Mouse (Mus musculus) cerebellum, adult 11-12 months (tissue): Measurements from ENCODE around the gene Btbd9.
"Not testable (repeated sequence)": the region's sequence is repeated elsewhere in the genome, so short reads cannot be mapped to it uniquely, and the experiment has no call there.

ENCODE experiments used
- DNase-seq: peaks from one replicate; pipeline ENCODE4 v3.0.0; 2022

The Btbd9 gene

DNA sequence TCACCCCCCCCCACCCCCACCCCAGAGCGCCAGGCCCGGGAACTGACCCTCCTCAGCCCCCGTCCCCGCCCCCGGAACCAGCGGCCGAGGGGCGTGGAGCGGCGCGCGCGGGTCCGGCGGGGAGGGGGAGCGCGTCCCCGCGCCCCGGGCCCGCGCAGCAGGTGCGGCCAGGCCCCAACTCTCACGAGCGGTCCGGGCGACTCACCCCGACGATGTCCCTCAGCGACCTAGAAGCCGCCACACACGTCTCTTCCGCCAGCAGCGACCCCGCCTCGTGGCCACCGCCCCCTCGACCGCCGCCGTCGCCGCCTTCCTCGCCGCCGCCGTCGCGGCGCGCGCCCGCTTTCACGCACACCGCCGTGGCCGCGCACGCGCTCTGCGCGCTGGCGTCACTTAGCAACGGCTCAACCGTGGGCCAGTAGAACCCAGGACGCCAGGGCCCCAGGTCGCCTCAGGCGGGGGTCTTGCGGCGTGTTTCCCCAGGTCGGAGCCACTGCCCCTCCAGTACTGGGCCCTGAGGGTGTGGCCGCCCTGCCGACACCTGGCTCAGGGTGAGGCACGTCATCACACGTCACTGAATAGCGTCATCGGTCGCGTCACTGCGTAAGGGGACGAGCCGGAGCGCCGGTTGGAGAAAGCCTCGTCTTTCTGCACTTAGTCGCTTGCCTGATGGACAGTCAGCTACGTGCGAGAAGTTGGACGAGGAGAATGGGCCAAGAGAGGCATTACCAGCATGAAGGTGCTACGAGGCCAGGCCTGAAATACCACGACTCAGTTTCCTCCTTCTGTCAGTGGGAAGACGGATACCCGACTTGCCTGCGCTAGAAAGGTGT lies at the start of gene Btbd9:
Btbd9 (minus strand) TSS at position 548 of the 833 bp plus-strand sequence.
- peak; percentile 94 for DNase-seq

DNA sequence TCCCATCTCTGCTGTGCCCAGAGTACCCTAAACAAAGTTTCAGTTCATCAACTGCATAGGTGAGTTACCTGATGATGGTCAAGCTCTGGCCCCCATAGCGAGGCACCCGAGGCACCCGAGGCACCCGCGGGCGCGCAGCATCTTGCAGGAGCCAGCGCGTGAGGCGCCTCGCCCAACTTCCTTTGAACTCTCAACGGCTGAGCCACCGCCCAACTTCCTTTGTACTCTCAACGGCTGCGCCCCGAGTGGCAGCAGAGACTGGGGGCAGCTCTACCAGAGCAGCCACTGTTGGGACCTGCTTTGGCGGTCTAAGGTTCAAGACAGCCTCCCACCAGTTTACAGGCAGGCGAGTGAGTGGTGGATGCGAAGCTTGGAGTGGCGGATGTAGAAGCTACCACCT lies 47.8 kb upstream of the Btbd9 start, which contains the start of gene Dnah8:
Dnah8 (plus strand) TSS at position 223 of the 400 bp plus-strand sequence.
- not testable (repeated sequence) for DNase-seq

DNA sequence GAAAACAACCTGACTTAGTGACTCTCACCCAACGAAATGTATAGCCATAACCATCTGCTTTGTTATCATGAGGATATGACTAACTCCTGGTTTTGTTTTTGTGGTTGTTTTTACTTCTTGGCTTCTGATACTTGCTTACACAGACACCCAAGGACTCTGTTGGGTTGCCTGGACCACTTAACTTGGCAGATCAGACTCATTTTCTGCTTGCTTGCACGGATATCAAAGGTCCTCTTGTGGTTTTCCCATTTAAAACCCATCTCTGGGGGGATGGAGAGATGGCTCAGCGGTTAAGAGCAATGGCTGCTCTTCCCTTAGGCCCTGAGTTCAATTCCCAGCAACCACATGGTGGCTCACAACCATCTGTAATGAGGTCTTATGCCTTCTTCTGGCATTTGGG lies 46.9 kb upstream of the Btbd9 start:
- DNase-seq, result no peak

DNA sequence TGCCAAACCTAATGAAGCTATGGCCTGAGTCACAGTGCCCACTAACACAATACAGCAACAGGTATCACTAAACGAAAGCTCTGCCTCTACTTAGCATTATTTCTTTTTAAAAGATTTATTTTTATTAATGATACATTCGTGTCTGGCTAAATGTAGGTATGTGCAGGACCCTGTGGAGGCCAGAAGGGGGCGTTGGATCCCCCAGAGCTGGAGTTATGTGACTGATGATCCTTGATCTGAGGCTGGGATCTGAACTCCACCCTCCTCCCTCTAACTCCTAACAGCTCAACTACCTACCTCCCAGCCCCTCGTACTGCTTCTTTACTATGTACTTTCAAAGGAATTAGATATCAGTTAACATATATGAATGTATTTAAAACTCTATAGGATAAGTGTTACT lies 45.2 kb upstream of the Btbd9 start:
- no peak for DNase-seq

DNA sequence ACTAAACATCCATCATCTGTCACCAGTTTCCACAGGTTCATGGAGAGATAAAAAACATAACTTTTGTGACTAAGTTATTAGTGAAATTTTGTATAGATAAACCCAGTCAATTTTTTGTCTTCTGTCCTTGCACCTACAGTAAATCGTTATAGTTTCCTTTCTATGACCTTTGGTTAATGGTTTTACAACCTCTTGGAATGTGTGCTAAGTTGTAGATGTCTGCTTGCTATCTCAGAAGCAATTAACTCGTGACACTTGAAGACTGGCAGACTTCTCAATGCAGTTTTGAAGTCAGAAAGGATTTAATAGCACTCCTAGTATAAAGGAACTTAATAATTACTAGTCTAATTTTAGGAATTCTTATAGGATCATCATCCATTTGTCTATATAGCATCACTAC lies 44.3 kb upstream of the Btbd9 start:
- DNase-seq, result no peak

DNA sequence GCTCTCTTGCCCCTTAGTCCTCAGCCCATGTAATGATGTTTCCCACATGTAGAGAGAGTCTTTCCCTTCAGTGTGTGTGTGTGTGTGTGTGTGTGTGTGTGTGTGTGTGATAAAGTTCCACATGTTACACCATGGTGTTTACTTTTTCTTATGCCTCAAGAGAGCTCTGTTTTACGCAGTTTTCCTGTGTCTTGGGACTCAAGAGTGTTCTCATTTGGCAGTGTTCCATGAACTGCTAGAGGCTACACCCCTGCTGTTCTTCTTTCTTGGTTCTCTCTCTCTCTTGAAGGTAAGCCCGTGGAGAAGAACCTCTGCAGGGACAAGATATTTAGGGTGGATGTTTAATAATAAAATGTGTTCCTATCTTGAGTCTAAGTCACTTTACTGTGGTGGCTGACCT lies 42.9 kb upstream of the Btbd9 start:
- no peak for DNase-seq

DNA sequence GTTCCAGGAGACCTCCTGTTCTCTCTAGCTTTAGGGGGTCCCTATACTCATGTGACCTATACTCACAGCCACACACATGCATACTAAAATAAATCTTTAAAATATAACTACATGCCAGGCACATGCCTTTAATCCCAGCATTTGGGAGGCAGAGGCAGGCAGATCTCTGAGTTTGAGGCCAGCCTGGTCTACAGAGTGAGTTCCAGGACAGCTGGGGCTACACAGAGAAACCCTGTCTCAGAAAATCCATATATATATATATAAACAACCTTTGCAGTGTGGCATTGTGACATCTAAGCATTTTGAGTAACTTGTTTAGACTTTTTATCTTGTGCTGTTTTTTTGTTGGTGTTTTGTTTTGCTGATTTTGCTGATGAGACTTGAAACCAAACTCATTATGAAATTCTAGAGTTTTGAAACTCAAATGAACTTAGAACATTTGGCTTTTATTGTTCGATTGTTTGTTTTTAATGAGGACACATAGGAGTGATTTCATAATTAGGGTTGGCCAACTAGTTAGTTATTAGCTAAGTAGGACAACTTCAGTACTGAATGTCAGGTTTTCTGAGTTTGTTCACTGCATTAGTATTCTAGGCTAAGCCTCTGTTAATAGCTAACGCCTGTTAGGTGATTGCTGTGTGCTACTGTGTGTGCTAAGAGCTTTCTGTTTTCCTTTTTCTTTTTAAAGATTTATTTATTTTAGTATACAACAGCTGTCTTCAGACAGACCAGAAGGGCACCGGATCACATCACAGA lies 42.0 kb upstream of the Btbd9 start:
- DNase-seq, result no peak

DNA sequence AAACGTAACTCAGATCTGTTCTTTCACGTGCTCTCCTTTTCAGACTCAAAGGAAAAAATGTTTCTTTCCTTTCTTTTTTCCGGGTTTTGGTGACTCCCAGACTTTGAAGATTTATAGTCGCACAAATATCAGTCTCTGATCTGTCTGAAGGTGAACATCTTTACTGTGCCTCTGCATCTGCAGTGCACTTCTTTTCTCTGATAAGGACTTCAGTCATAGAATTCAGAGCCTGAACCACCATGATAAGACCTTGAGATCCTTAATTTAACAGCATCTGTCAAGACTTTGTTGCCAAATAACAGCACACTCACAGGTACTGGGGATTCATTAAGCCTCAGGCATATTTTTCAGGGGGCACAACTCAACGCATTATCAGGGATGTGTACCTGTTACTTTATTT lies 39.9 kb upstream of the Btbd9 start:
- DNase-seq, result no peak

DNA sequence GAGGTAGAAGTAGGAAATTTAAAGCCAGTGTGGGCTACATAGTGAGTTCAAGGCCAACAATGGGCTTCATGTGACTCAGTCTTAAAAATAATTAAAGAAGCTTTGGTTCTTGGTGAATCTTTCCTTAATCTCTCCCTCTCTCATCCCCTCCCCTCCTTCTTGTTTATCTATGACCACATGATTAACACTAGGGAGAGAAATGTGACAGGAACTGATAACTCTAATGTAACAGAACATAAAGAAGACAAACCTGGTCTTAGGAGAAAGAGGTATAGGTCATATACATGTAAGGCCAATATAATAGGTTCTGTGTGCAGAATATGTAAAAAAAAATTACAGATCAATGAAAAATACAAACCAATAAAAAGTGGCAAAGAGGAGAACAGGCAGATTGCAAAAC lies 37.1 kb upstream of the Btbd9 start:
- DNase-seq, result no peak

DNA sequence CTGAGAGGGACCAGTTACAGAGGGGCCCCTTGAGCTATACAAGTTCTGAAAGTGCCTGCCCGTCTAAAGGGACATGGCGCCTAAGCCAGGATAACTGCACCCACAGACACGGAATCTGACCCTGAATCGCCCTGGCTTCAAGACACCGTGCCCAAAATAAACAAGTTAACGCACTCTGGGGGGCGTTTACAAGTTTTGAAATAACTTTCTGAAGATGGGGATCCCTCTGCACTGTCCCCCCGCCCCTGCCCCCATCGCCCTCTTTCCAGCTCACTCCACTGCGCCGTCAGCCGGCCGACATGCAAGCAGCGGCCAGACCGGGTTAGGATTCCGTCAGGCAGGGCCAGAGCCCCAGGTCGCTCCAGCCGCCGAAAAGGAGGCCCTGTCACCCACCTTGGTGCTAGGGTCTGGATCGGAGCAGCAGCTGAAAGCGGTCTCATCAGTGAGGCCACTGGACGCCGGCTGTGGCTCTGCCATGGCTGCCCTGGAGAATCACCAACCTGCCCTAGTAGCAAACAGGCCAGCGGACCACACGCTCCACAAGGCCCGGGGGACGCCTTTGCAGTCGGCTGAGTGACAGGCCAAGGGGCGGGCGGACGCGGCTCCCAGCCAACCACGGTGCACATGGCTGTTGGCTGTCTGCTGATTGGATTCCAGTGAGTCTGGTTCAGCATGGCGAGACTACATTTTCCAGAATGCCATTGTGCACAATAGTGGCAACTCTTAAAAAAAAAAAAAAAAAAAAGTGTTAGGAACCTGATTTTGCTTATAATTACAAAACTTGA lies 36.0 kb upstream of the Btbd9 start:
- DNase-seq, result peak; percentile 100

DNA sequence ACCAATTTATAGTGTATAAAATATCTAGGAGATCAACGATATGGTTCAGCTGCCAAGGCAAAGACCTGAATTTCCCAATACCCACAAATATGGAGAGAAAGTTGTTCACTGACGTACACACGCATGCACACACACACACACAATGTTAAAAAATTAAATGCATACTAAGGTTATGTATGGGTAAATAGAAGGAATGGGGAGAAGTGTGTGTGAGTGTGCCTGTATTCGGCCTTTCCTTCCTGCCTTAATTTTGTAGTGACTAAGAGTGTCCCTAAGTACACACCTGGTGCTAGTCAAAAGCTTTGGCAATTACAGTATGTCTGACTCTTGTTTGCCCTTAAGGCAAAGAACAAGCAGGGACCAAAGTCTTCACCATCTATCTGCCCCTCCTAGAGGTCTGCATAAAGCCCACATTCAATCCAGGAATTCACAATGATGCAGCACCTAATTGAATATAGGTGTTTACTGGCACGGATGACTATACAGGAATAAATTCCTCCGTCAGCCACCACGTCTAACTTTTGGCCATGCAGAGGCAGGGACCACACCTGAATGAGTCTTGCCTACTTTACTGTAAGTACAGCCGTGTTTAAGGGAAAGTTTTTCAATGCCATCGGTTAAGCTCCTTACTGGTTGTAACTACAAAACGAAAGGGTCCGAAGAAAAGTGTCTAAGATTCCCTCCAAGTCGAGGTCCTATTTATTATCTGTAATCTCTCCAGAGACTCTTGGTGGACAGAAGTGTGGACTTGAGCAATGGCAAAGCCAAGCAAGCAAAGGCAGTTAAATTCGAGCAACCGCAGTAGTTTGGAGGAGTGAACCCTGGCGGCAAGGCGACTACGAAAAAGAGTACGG lies 35.2 kb upstream of the Btbd9 start:
- DNase-seq, result no peak

DNA sequence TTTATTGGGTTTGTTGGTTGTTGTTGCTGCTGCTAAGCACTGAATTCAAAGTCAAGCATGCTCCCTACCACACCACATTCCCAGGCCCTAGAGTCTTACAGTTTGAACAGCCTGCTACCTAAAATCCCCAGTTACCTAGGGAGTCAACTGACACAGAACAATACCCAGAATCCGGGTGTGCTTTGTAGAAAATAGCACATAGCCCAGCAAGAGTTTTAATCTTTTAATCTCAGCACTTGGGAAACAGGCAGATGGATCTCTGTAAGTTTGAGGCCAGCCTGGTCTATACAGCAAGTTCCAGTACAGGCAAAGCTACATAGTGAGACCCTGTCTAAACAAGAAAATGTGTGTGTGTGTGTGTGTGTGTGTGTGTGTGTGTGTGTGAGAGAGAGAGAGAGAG lies 34.5 kb upstream of the Btbd9 start:
- no peak for DNase-seq

DNA sequence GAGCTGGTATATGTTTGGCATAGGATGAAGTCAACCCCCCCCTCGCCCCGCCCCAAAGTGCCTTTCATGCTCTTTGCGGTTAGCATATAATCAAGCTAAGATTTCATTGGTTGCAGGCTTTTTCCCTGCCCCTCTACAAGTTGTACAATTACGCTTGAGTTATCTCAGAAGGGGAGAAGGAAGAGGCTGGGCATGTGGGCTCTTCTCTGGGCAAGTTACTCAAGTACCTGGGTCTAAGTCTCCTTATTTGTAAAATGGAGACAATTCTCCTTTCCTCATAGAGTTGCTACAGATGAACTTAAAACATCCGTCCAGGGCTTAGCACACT lies 33.7 kb upstream of the Btbd9 start:
- no peak for DNase-seq

DNA sequence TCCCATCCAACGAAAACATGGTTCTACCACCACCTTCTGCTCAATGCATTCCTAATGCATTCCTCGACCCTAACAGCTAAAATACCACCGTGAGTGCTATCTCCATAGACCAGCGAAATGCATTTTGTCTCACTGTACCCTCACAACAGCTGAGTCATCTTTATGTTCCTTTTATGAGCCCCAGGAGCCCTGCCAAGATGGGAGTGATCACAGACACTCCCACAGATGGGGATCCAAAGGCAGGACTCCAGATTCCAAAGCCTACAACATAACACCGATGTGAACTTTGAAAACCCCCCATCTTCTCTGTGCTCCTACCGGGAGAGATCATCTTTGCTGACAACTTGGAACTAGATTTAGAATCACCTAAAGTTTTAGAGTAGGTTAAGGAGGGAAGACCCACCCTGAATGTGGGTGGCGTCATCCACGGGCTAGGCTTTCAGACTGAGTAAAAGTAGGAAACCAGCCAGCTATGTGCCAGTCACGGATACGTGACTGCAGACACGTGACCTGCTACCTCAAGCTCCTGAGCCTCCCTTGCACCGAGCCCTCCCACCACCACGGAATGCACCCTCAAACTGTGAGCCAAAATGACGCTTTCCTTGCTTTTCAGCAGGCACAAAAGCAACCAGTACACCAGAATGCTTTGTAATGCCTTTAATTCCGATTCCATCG lies 33.2 kb upstream of the Btbd9 start:
- peak; percentile 35 for DNase-seq

DNA sequence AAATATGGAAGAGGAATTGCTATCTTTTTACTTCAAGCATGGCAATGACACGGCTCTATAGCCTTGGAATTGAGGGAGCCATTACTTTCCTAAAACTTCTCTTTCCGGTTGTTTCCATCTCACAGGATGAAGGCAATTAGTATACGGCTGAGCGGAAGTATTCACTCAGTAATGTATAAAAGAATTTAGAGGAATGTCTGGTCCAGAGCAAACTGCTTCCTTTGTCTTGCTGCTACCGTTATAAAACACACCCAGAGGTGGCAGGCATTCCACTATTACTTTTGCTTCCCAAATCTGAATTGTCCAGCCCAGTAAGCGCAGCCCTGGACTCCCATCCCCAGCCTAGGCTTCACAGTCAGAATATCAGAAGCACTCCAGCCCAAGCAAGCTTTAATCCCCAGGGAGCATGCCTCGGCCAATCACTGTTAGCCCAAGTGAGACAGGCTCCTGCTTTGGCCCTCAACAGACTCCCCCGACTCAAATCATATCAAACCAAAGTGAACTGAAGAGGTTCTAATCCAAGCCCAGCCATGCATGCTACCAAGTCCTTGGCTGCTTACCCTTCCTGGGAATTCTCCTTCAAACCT lies 31.7 kb upstream of the Btbd9 start:
- DNase-seq, result no peak

DNA sequence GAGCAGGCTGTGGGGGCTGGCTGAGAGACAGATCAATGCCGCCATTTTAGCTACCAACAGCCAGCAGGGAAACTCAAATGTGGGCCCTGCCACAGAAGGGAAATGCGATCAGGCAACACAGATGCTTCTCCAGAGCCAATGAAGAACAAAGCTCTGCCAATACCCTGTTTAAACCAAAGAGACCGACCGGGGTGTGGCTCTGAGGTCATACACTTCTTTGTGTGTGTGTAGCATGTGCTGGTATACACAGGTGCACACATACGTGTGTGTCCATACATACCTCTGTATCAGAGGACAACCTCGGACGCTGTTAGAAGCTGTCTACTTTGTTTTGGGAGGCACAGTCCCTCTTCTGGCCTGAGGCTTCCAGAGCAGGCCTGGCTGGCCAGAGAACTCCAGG lies 31.0 kb upstream of the Btbd9 start:
- no peak for DNase-seq

DNA sequence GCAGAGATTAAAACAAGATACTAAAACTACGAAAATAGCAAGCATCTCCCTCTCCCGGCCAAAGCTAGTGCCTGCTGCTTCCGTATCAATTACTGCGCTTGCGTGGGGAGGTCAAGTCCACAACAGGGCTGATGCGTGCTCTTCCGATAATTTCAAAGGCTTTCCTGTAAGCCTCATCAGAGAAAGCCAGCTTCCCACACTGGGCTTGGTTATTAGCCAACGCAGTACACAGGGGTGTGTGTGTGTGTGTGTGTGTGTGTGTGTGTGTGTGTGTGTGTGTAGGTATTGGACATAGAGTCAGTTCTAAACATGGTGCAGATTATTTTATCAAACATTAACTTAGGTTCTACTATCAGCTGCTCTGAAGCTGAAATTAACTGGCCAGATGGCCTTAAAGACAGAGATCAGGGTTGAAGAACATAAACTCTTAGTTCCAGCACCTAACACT lies 30.4 kb upstream of the Btbd9 start:
- DNase-seq, result no peak

DNA sequence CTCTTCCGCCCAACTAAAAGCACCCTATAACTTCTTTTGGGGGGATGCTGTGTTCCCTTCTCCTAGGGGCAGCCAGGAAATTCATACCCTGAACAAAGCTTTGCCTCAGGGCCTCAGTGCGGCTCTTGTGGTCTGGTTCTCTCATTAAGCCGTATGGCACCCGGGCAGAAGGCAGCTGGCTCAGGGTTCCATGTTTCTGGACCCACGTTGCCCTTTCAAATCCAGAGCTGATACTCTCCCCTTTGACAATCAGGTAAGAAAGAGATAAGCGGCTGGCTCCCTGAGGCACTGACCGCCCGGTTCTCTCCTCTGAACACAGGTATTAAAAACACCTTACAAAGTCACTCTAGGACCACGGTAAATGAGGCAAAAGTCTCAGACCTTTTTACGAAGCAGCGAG lies 29.9 kb upstream of the Btbd9 start:
- no peak for DNase-seq

DNA sequence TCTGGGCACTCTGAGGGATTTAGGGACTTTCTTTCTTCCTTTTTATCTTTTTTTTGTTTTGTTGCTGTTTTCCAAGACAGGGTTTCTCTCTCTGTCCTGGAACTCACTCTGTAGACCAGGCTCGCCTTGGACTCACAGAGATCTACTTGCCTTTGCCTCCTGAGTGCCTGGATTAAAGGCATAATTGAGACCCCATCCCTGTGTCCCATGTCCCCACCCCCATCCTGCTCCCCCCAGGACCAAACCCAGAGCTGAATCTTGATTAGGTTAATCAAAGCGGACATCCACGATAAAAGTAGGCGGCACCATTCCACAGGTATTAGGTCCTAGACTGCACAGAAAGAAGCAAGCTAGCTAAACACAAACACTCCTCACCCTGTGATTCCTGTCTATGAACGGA lies 28.7 kb upstream of the Btbd9 start:
- peak; percentile 1 for DNase-seq

DNA sequence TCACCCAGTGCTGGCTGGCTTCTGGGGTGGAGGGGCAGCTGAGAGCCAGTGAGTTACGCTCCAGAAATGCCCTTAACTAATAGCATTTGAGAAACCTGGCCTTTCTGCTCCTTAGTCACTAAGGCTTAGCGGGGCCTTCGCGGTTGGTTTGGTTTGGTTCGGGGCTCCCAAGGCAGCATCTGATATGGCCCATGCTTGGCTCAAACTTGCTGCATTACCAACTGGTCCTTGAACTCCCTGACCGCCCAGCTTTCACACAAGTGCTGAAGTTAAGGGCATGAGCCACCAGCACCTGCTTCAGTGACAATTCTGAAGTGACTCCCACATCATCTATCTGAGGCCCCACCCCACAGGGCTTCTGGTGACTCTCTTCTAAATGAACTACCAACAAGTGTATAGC lies 28.0 kb upstream of the Btbd9 start:
- peak; percentile 3 for DNase-seq

DNA sequence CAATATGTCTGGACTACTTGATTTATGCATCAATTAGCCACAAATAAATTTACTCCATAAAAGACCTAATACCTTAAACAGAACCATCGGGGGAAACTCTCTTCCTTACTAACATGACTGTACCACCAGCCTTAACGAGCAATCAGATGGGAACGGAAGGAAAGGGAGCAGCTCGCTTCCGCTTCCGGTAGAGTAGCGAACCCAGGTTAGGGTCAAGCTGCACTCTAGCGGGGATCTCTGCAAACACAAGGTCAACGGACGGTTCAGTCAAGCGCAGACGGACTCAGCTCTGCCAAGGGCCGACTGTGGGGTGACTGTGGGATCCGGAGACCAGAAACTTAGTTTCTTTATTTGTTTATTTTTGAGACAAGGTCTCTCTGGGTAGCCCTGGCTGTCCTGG lies 25.9 kb upstream of the Btbd9 start:
- DNase-seq, result peak; percentile 1

DNA sequence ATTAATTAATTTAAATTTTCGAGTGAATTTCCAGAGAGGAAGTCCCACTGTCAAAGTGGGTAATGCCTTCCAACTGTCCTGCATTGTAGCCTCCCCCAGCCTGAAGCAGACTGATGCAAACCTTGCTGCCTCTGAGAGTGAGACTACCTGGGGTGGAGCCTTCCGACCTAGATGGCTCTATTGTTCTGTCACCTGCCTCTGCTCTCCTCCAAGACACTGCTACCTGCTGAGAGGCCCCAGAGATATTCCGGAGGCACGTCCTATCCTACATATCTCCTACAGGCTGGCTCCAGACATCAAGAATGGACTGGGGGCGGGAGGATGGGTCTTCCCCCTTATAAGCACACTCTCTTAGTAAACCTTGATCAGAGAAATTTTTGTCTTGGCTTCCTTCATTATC lies 22.0 kb upstream of the Btbd9 start:
- DNase-seq, result no peak
